Mouse (Mus musculus) left cerebral cortex, postnatal 4 days (tissue): ENCODE results near the gene Wdr20rt. TPM values are rescaled to one million over a fixed set of nuclear protein-coding genes. Genes with fewer than 3 reads are reported as not detected.

Experiments
- total RNA-seq, 2 experiments: library from RNA; stranded (reverse); gene quantifications; 2 replicates each; pipeline ENCODE4 v1.2.3; 2021

Gene Wdr20rt
- total RNA-seq, 2 experiments from 2014 or later: not detected

Other genes with a start within 250 kb of the Wdr20rt start
- 10 to 100 TPM; 60.2 to 62.9 TPM for gene Prpf39, start 189.2 kb upstream of the Wdr20rt start, total RNA-seq
- 100 to 1,000 TPM; 168 to 186 TPM for gene Fkbp3, start 151.5 kb upstream of the Wdr20rt start, total RNA-seq
- gene Fancm, start 149.9 kb upstream of the Wdr20rt start, total RNA-seq: 10 to 100 TPM; 13.0 to 18.6 TPM
- gene Mis18bp1, start 52.9 kb upstream of the Wdr20rt start, total RNA-seq: 1 to 10 TPM; 2.9 to 3.4 TPM